Mouse (Mus musculus) embryonic fibroblast, embryonic 13.5 days (primary cell): ENCODE results near the gene Zdhhc6.

ENCODE experiments used
- CTCF ChIP-seq: IDR thresholded peaks from 2 replicates; pipeline ENCODE4 v1.5.1; 2011; ENCODE audit warnings: mild to moderate bottlenecking, control low read depth, low read length, moderate library complexity, borderline replicate concordance; ENCODE audit not compliant: insufficient read depth
- POLR2A ChIP-seq: IDR thresholded peaks from 2 replicates; pipeline ENCODE4 v1.6.1; 2011; ENCODE audit warnings: low read depth, mild to moderate bottlenecking, control low read depth, low read length, moderate library complexity

DNA sequence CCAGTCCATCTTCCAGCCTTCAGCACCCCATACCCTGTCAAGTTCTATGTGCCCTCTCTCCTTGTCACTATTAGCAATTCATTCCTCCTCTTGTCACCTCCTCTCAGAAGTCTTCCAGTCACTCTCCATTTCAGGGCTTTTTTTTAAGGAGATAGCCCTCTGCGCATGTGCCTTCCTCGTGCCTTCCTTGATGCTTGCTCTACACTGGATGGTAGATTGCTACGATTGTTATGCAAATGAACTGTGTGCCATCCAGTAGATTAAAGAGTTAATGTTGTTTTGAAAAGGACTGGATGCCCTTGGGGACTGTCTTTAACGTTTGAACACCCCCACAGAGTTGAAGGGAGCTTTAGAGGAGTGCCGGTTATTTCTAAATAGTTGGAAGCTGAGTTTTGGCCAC, 89.2 kb downstream of the Zdhhc6 start:
- TF ChIP-seq CTCF = no peak
- no peak for TF ChIP-seq POLR2A
